Mouse (Mus musculus) erythroblast, embryonic 14.5 days (primary cell): ENCODE data around the gene Wfdc3.

Experiments
- GATA1 ChIP-seq: IDR thresholded peaks from 2 replicates; pipeline ENCODE4 v1.6.1; 2012; ENCODE audit warnings: low read length, inconsistent platforms, mixed read lengths
- TAL1 ChIP-seq: IDR thresholded peaks from 3 replicates; pipeline ENCODE4 v1.6.1; 2012; ENCODE audit warnings: low read length, inconsistent platforms, mixed read lengths

GRCm38 (mm10) chr2:164778015-164778287, 32.2 kb upstream of the Wfdc3 start:
- TF ChIP-seq GATA1 = no peak
- no peak for TF ChIP-seq TAL1
